27 mouse cellular contexts compared by ENCODE assay signal in genomic region chr1:192368336-192368735, GRCm38 (mm10).
DNase-seq lines count a peak whose midpoint lies in the region; ATAC-seq and TF ChIP-seq lines count a peak whose summit lies in the region.
"Had no signal": no experiment of that assay in that cellular context is flagged by ENCODE, and none has a peak within 500 bp of the region (broad histone marks: within the 10 kb centered on the region; RNA-seq: fewer than 3 reads in every experiment).

No protein-coding gene starts in this region.

- 21% methylated on average over 5 of the region's 5 CpGs for WGBS in olfactory bulb, adult 2 months

- DNase-seq in layer of hippocampus, adult 2 months (ENCODE audit: low spot score in 2 of 2) = peak in 1 of 2 experiments; percentile 53
- no peak for DNase-seq in layer of hippocampus, postnatal 10 days (ENCODE audit: low spot score in 2 of 2)
- peak; percentile 86 for DNase-seq in right cerebral cortex, adult 18-20 months
- no peak for DNase-seq in right cerebral cortex, postnatal 10 days (ENCODE audit: low spot score in 2 of 2)
- peak; percentile 59 to 63 for DNase-seq in frontal cortex, postnatal 36 days (ENCODE audit: low spot score in 2 of 2)
- no peak for DNase-seq in cerebellum, postnatal 4 days (ENCODE audit: low spot score in 2 of 2)
- DNase-seq: adrenal gland, postnatal 25 days; cerebellum, adult 11-12 months; cerebellum, postnatal 25 days; embryo, embryonic 11 days; gastrocnemius, postnatal 25 days; heart, adult 2 months; heart, postnatal 14 days; kidney, adult 11 months; kidney, postnatal 36 days; liver had no signal

- peaks cover 27% of the 10 kb centered on the region for H3K4me1 ChIP-seq in olfactory bulb, adult 2 months (ENCODE audit: control insufficient read depth, insufficient read depth, low read length)
- H3K4me1 ChIP-seq: embryonic facial prominence, embryonic 15.5 days; heart, embryonic 13.5 days; hindbrain, embryonic 13.5 days; limb, embryonic 10.5 days; midbrain, embryonic 12.5 days had no signal

- no peak for TF ChIP-seq CTCF in layer of hippocampus, adult 2 months (conservative IDR thresholded peaks at IDR 0.05)
- no peak for TF ChIP-seq CTCF in olfactory bulb, adult 2 months (IDR thresholded peaks at IDR 0.05; ENCODE audit: insufficient read depth, low read depth, low read length)

- ATAC-seq in megakaryocyte-erythroid progenitor cell, adult 5-6 weeks (replicated peaks; ENCODE audit: low FRiP score, low TSS enrichment, poor library complexity, severe bottlenecking) = no peak
- ATAC-seq: forebrain, embryonic 14.5 days had no signal

- H3K27ac ChIP-seq in layer of hippocampus, adult 2 months = peak overlapping the region; percentile 14; the same call in 1 of the 2 replicates
- 0 out of 2 replicates have a peak overlapping the region, but pooled peaks have one; percentile 46 for H3K27ac ChIP-seq in olfactory bulb, adult 2 months (ENCODE audit: insufficient read depth, low read depth, low read length)
- H3K27ac ChIP-seq: embryonic facial prominence, embryonic 15.5 days; heart, adult 2 months; heart, embryonic 13.5 days; hindbrain, embryonic 13.5 days; kidney, embryonic 15.5 days; limb, embryonic 10.5 days; midbrain, embryonic 12.5 days; stomach, postnatal 0 days had no signal

- H3K4me3 ChIP-seq in layer of hippocampus, adult 2 months = no peak overlapping the region
- H3K4me3 ChIP-seq in olfactory bulb, adult 2 months (ENCODE audit: insufficient read depth, low read depth, low read length) = no peak overlapping the region
- H3K4me3 ChIP-seq: embryonic facial prominence, embryonic 15.5 days; heart, adult 2 months; heart, embryonic 13.5 days; hindbrain, embryonic 13.5 days; kidney, embryonic 15.5 days; limb, embryonic 10.5 days; midbrain, embryonic 12.5 days; myocyte had no signal

- TF ChIP-seq POLR2A in olfactory bulb, adult 2 months (IDR thresholded peaks at IDR 0.05; ENCODE audit: insufficient read depth, low read depth, low read length) = no peak

Comparison
In these comparisons a context has a peak if more than half of its experiments do, and no peak if none do; other contexts are left out.
1. DNase-seq: peak in right cerebral cortex, adult 18-20 months (single experiment) and frontal cortex, postnatal 36 days (2 of 2); none in layer of hippocampus, postnatal 10 days (0 of 2), right cerebral cortex, postnatal 10 days (0 of 2) and cerebellum, postnatal 4 days (0 of 2).